Mouse (Mus musculus) cerebellum, adult 2 months (tissue): ENCODE results near the gene Myh13. TPM values are rescaled to one million over a fixed set of nuclear protein-coding genes. Genes with fewer than 3 reads are reported as not detected.
A peak's percentile ranks its signal among the peaks of the same experiment; 100 is the strongest.

Experiments used
- DNase-seq, 2 experiments: peaks; one replicate each; pipeline ENCODE4 v3.0.0; 2021
- H3K27ac ChIP-seq: fragments of 200-500 bp; 2 replicates; pipeline ENCODE4 v1.5.1; 2012; ENCODE audit warnings: low read length, control low read depth, inconsistent platforms; ENCODE audit not compliant: insufficient read depth
- H3K27me3 ChIP-seq: fragments of 200-500 bp; 2 replicates; pipeline ENCODE4 v1.6.1; 2012; ENCODE audit warnings: inconsistent platforms, mild to moderate bottlenecking, low read length, moderate library complexity; ENCODE audit not compliant: control insufficient read depth, insufficient read depth
- H3K4me1 ChIP-seq: fragments of 200-500 bp; 2 replicates; pipeline ENCODE4 v1.6.1; 2011; ENCODE audit warnings: low read length; ENCODE audit not compliant: control insufficient read depth, insufficient read depth
- H3K4me3 ChIP-seq: fragments of 200-500 bp; replicated peaks from 2 replicates; pipeline ENCODE3; 2011; ENCODE audit warnings: mild to moderate bottlenecking, low read depth, low read length, control low read depth; ENCODE audit not compliant: insufficient read depth
- CTCF ChIP-seq: fragments of 200-500 bp; IDR thresholded peaks from 2 replicates; pipeline ENCODE4 v1.5.1; 2011; ENCODE audit warnings: low read depth, mild to moderate bottlenecking, control low read depth, low read length, moderate library complexity, borderline replicate concordance; ENCODE audit not compliant: insufficient read depth
- POLR2A ChIP-seq: fragments of 200-500 bp; IDR thresholded peaks from 2 replicates; pipeline ENCODE4 v1.6.1; 2011; ENCODE audit warnings: low read length, control low read depth, borderline replicate concordance; ENCODE audit not compliant: insufficient read depth
- WGBS: fragments of 180-500 bp; shearing (Covaris S2); methylation state at CpG from one replicate; pipeline ENCODE4 v1.1.7; 2018; 5-methylcytosine and 5-hydroxymethylcytosine counted together
- polyA plus RNA-seq: library from polyadenylated mRNA; depleted of rRNA; stranded (reverse); fragments of >200 nt; gene quantifications from 2 replicates; pipeline ENCODE4 v1.2.3, GENCODE M21; 2012; rRNA removed

Myh13 gene
- polyA plus RNA-seq = 0.75 and 0.87 TPM in 2 replicates

GRCm38 (mm10) chr11:67321358-67321757 is at the start of gene Myh13:
TSS of gene Myh13 (plus strand) at chr11:67321658.
- H3K4me3 ChIP-seq = no peak within 1 kb of the TSS
- no peaks in the 10 kb centered on the region for H3K27me3 ChIP-seq
- no peak for TF ChIP-seq CTCF
- TF ChIP-seq POLR2A = no peak
- DNase-seq = no peak
- no peaks in the 10 kb centered on the region for H3K4me1 ChIP-seq
- no peak within 1 kb of the TSS for H3K27ac ChIP-seq
- WGBS = 83% methylated on average over 7 of the region's 7 CpGs

- Histone ChIP-seq H3K4me3 (no peak within 1 kb of the TSS), H3K27me3 (no peaks in the 10 kb centered on the region), H3K4me1 (no peaks in the 10 kb centered on the region), H3K27ac (no peak within 1 kb of the TSS)
- peak; percentile 17 to 28 for DNase-seq
- 19% methylated on average over 10 of the region's 10 CpGs for WGBS
- TF ChIP-seq POLR2A = no peak
- TF ChIP-seq CTCF = no peak
Observed at GRCm38 (mm10) chr11:67276601-67277174, 44.8 kb upstream of the Myh13 start, which contains the start of gene Myh8. TSS of gene Myh8 (plus strand) at chr11:67277124.

- no peak for DNase-seq
- Histone ChIP-seq H3K4me3 (no peak overlapping the region), H3K27me3 (no peaks in the 10 kb centered on the region), H3K27ac (no peak overlapping the region), H3K4me1 (no peaks in the 10 kb centered on the region)
- 83% methylated on average over 1 of the region's 1 CpGs for WGBS
- TF ChIP-seq CTCF = no peak
Observed at GRCm38 (mm10) chr11:67293440-67293839, 28.0 kb upstream of the Myh13 start.

- WGBS = 76% methylated on average over 15 of the region's 15 CpGs
- no peaks in the 10 kb centered on the region for H3K27me3 ChIP-seq
- no peak overlapping the region for H3K27ac ChIP-seq
- no peak for TF ChIP-seq POLR2A
- no peak for TF ChIP-seq CTCF
- DNase-seq = no peak
- no peak overlapping the region for H3K4me3 ChIP-seq
- no peaks in the 10 kb centered on the region for H3K4me1 ChIP-seq
Observed at GRCm38 (mm10) chr11:67313733-67314452, 7.6 kb upstream of the Myh13 start.

GRCm38 (mm10) chr11:67326536-67326935 is 5.1 kb downstream of the Myh13 start:
- Histone ChIP-seq H3K27me3 (no peaks in the 10 kb centered on the region), H3K4me1 (no peaks in the 10 kb centered on the region), H3K4me3 (no peak overlapping the region), H3K27ac (no peak overlapping the region)
- DNase-seq = no peak
- TF ChIP-seq POLR2A (no peak), CTCF (no peak)
- WGBS = 50% methylated on average over 2 of the region's 2 CpGs

GRCm38 (mm10) chr11:67344556-67344955 is 23.1 kb downstream of the Myh13 start:
- Histone ChIP-seq H3K4me3 (no peak overlapping the region), H3K27me3 (no peaks in the 10 kb centered on the region), H3K4me1 (peaks cover 9% of the 10 kb centered on the region), H3K27ac (no peak overlapping the region)
- WGBS = 72% methylated on average over 3 of the region's 3 CpGs
- DNase-seq = no peak
- TF ChIP-seq CTCF (no peak), POLR2A (no peak)

GRCm38 (mm10) chr11:67345186-67345855 is 23.9 kb downstream of the Myh13 start:
- H3K4me3 ChIP-seq = no peak overlapping the region
- H3K4me1 ChIP-seq = peaks cover 15% of the 10 kb centered on the region
- DNase-seq = peak; percentile 66 to 74
- WGBS = 8% methylated on average over 2 of the region's 2 CpGs
- H3K27ac ChIP-seq = no peak overlapping the region
- H3K27me3 ChIP-seq = no peaks in the 10 kb centered on the region
- TF ChIP-seq POLR2A (no peak), CTCF (no peak)

- H3K4me1 ChIP-seq = peaks cover 15% of the 10 kb centered on the region
- TF ChIP-seq POLR2A = no peak
- TF ChIP-seq CTCF = no peak
- no peaks in the 10 kb centered on the region for H3K27me3 ChIP-seq
- H3K4me3 ChIP-seq = no peak overlapping the region
- DNase-seq = no peak
- H3K27ac ChIP-seq = no peak overlapping the region
Observed at GRCm38 (mm10) chr11:67345856-67346236, 24.4 kb downstream of the Myh13 start.
